Mouse (Mus musculus): Measurements from ENCODE around the gene Cacfd1. TPM values are rescaled to one million over a fixed set of nuclear protein-coding genes. Genes with fewer than 3 reads are reported as not detected.

Cacfd1 gene
- polyA plus RNA-seq, 1 experiment from 2014 or later, result 86.7 TPM

DNA sequence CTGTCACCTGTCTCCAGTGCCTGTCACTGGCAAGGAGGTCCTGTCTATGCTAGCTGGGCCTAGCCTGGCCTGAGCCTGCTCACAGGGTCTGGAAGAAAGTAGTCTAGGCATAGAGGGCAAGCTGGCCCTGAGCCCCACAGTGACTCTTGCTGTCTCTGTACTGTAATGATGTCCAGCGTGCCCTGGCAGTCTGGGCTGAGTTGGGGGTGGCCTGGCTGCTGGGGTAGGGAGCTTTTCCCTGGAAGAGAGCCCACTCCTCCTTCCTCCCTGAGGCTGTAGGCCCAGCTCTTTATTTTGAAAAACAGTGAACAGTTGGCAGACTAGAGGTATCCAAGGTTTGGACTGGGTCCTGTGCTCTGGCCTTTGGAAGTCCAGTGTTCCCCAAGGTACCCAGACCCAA is 11.4 kb downstream of the Cacfd1 start:
- Histone ChIP-seq H3K4me3 (ENCODE audit: low read depth, low read length) (no peak overlapping the region), H3K4me1 (ENCODE audit: control insufficient read depth, insufficient read depth, low read length) (0 out of 2 replicates have a peak, but pooled peaks cover 2% of the 10 kb centered on the region), H3K27me3 (ENCODE audit: control insufficient read depth, insufficient read depth, low read length) (no peaks in the 10 kb centered on the region), H3K27ac (replicated peaks; ENCODE audit: low read depth, low read length) (no peak overlapping the region), H3K9me3 (ENCODE audit: control insufficient read depth, low read length) (no peaks in the 10 kb centered on the region), H3K36me3 (ENCODE audit: control insufficient read depth, insufficient read depth, low read length) (no peaks in the 10 kb centered on the region), H3K9ac (ENCODE audit: low read length) (no peak overlapping the region), H3K4me2 (ENCODE audit: low read depth, severe bottlenecking) (no peak overlapping the region)
- ATAC-seq (ENCODE audit: insufficient number of reproducible peaks, low FRiP score, low TSS enrichment, low read depth), result no peak
- DNase-seq (ENCODE audit: low spot score), result no peak
- WGBS, result 85% methylated on average over 1 of the region's 1 CpGs

DNA sequence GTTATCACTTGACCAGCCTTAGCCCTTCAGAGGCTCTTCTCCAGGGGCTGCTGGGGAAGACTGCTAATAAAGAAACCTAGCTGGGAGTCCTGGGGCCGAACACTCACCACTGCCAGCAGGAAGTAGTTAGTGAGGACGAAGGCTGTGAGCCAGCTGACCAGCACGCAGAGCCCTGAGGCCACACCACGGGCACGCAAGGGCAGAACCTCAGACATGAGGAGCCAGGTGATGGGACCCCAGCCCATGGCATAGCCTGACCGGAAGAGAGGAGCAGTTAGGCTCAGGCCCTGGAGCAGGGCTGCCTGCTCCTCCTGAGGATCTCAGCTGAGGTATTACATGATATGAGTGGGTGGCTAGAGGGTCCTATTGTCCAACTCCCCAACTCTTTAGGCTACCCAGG is 12.9 kb downstream of the Cacfd1 start:
- Histone ChIP-seq H3K9ac (ENCODE audit: low read length) (no peak overlapping the region), H3K27me3 (ENCODE audit: control insufficient read depth, insufficient read depth, low read length) (no peaks in the 10 kb centered on the region), H3K4me3 (ENCODE audit: low read depth, low read length) (no peak overlapping the region), H3K27ac (replicated peaks; ENCODE audit: low read depth, low read length) (no peak overlapping the region), H3K4me1 (ENCODE audit: control insufficient read depth, insufficient read depth, low read length) (0 out of 2 replicates have a peak, but pooled peaks cover 2% of the 10 kb centered on the region), H3K4me2 (ENCODE audit: low read depth, severe bottlenecking) (no peak overlapping the region), H3K9me3 (ENCODE audit: control insufficient read depth, low read length) (no peaks in the 10 kb centered on the region), H3K36me3 (ENCODE audit: control insufficient read depth, insufficient read depth, low read length) (no peaks in the 10 kb centered on the region)
- DNase-seq (ENCODE audit: low spot score) (no peak), ATAC-seq (ENCODE audit: insufficient number of reproducible peaks, low FRiP score, low TSS enrichment, low read depth) (no peak)
- WGBS, result 62% methylated on average over 6 of the region's 6 CpGs

DNA sequence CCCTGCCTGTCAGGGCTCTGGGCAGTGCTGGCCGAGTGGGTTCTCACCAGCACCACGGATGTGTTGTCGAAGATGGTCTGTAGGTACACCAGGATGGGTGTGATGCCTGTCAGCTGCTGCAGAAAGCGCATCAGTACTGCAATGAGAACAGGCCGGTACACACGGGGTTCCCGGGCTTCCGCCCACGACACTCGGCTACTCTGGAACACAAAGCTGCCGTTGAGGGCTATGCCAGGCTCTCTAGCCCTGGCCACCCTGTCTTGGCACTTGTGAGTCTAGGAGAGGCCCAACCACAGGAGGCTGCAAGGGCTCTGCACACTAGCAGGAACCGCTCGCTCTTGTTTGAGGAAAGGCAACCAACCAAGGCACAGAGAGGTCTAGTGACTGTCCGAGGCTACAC is 14.4 kb downstream of the Cacfd1 start:
- WGBS, result 85% methylated on average over 14 of the region's 14 CpGs
- DNase-seq (ENCODE audit: low spot score), result no peak

DNA sequence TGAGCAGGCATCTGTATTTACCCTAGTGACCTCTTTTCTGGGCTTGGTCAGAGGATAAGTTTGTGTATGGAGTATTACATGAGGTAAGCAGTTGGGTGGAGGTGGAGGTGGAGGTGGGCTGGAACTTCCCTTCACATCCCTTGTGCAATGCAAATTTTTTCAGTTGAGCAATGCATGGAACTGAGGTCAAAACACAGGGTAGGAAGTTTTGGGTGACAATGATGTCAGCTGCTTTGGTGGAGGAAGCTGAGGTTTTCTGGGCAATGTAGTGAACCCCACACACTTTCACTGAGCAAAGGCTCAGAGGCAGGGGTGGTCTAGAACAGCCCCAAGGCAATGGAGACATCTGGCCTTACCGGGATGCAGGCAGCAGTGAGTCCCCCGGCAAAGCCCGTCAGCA is 15.8 kb downstream of the Cacfd1 start:
- Histone ChIP-seq H3K9me3 (ENCODE audit: control insufficient read depth, low read length) (no peaks in the 10 kb centered on the region), H3K4me3 (ENCODE audit: low read depth, low read length) (no peak overlapping the region), H3K9ac (ENCODE audit: low read length) (no peak overlapping the region), H3K4me1 (ENCODE audit: control insufficient read depth, insufficient read depth, low read length) (0 out of 2 replicates have a peak, but pooled peaks cover 2% of the 10 kb centered on the region), H3K27me3 (ENCODE audit: control insufficient read depth, insufficient read depth, low read length) (no peaks in the 10 kb centered on the region), H3K27ac (replicated peaks; ENCODE audit: low read depth, low read length) (no peak overlapping the region), H3K36me3 (ENCODE audit: control insufficient read depth, insufficient read depth, low read length) (no peaks in the 10 kb centered on the region), H3K4me2 (ENCODE audit: low read depth, severe bottlenecking) (no peak overlapping the region)
- no peak for ATAC-seq (ENCODE audit: insufficient number of reproducible peaks, low FRiP score, low TSS enrichment, low read depth)
- DNase-seq (ENCODE audit: low spot score), result no peak
- 89% methylated on average over 3 of the region's 3 CpGs for WGBS

More for the DNA sequence above, 14.4 kb downstream of the Cacfd1 start:
- no peaks in the 10 kb centered on the region for H3K36me3 ChIP-seq (ENCODE audit: control insufficient read depth, insufficient read depth, low read length)
- no peak overlapping the region for H3K4me2 ChIP-seq (ENCODE audit: low read depth, severe bottlenecking)
- ATAC-seq (ENCODE audit: insufficient number of reproducible peaks, low FRiP score, low TSS enrichment, low read depth), result no peak
- no peaks in the 10 kb centered on the region for H3K9me3 ChIP-seq (ENCODE audit: control insufficient read depth, low read length)
- 0 out of 2 replicates have a peak overlapping the region, but pooled peaks have one; percentile 17 for H3K9ac ChIP-seq (ENCODE audit: low read length)
- H3K4me1 ChIP-seq (ENCODE audit: control insufficient read depth, insufficient read depth, low read length), result 0 out of 2 replicates have a peak, but pooled peaks cover 2% of the 10 kb centered on the region
- no peaks in the 10 kb centered on the region for H3K27me3 ChIP-seq (ENCODE audit: control insufficient read depth, insufficient read depth, low read length)
- H3K27ac ChIP-seq (replicated peaks; ENCODE audit: low read depth, low read length), result no peak overlapping the region
- no peak overlapping the region for H3K4me3 ChIP-seq (ENCODE audit: low read depth, low read length)

- H3K9me3 ChIP-seq (ENCODE audit: control insufficient read depth, low read length), result no peaks in the 10 kb centered on the region
- no peak overlapping the region for H3K4me2 ChIP-seq (ENCODE audit: low read depth, severe bottlenecking)
- WGBS, result 90% methylated on average over 3 of the region's 3 CpGs
- no peak overlapping the region for H3K4me3 ChIP-seq (ENCODE audit: low read depth, low read length)
- H3K36me3 ChIP-seq (ENCODE audit: control insufficient read depth, insufficient read depth, low read length), result no peaks in the 10 kb centered on the region
- ATAC-seq (ENCODE audit: insufficient number of reproducible peaks, low FRiP score, low TSS enrichment, low read depth) (no peak), DNase-seq (ENCODE audit: low spot score) (no peak)
- H3K27me3 ChIP-seq (ENCODE audit: control insufficient read depth, insufficient read depth, low read length), result no peaks in the 10 kb centered on the region
- no peak overlapping the region for H3K27ac ChIP-seq (replicated peaks; ENCODE audit: low read depth, low read length)
- 0 out of 2 replicates have a peak, but pooled peaks cover 2% of the 10 kb centered on the region for H3K4me1 ChIP-seq (ENCODE audit: control insufficient read depth, insufficient read depth, low read length)
- no peak overlapping the region for H3K9ac ChIP-seq (ENCODE audit: low read length)
Observed at GRCm38 (mm10) chr2:27026332-27026731, 16.6 kb downstream of the Cacfd1 start.

DNA sequence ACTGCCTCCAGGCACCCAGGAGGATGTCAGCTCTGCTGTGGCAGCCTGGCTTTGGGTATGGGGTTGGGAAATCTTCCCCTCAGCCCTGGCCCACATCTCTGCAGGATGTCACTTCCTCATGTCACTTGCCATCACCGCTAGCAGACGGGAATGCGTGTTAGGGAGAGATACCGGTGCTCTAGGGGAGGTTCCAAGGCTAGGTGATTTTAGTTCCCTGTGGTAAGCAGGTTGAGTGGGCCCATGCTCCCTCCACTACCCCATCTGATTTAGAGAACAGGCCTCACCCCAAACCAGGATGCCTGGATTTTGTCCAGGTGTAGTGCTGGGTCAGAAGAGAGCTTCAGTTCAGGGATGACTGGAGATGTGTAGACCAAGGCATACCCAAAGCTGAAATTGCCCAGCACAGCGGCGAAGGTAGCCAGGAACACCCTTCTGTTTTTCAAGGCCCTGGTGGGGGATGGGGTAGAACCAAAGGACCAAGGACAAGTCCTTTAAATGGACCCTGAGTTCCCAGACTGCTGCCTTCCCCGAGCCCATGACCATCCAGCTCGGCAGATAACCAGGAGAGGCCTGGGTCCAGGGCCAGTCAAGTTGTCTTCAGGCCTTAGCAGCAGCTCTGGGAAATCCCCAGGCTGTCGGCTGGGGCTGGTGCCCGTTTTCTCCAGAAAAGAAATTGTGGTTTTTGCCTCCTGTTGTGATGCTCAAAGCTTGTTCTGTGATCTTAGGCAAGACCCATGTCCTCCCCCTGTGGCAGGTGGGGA is 17.3 kb downstream of the Cacfd1 start:
- no peak overlapping the region for H3K27ac ChIP-seq (replicated peaks; ENCODE audit: low read depth, low read length)
- H3K4me1 ChIP-seq (ENCODE audit: control insufficient read depth, insufficient read depth, low read length), result 0 out of 2 replicates have a peak, but pooled peaks cover 2% of the 10 kb centered on the region
- H3K4me3 ChIP-seq (ENCODE audit: low read depth, low read length), result no peak overlapping the region

DNA sequence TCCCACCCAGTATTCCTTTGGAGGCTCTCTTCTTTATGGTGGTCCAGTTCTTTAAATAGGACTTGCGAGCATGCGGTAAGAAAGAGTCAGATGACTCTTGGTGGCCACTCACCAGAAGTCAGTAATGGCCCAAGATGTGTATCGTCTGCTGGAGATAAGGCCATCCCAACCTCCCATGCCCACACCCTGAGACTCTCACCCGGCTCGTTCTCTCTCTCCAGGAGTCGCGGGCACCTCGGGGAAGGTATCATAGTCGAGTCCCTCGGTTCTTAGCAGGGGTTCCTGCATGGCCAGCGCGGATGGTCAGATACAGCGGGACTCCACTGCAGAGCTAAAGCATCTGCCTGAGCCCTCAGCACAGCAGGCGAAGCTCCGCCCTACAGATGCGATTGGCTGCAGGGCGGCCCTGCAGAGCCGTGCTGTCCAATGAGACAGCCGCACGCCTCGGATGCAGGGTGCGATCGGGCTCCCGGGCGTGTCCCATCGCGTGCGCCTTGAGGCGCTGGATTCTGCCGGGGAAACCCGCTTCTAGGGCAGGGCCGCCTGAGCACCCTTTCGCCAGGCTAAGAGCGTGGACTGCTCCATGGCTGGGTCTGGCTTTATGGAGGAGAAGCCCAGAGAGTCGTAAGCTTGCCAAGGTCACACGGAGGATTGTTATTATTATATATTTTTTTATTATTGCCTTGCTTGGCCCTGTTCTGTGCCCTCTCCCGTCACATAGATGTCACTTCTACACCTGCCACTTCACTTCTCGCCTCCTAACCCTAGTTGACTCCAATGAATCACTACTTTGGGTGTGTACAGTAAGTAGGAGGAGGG is 18.1 kb downstream of the Cacfd1 start, which contains the start of gene Slc2a6:
TSS of gene Slc2a6 (minus strand) at position 381 of the 819 bp plus-strand sequence.
- no peak within 1 kb of the TSS for H3K27ac ChIP-seq (replicated peaks; ENCODE audit: low read depth, low read length)
- H3K4me3 ChIP-seq (ENCODE audit: low read depth, low read length), result peak within 1 kb of the TSS; percentile 22
- H3K36me3 ChIP-seq (ENCODE audit: control insufficient read depth, insufficient read depth, low read length), result no peaks in the 10 kb centered on the region
- peak; percentile 91 for ATAC-seq (ENCODE audit: insufficient number of reproducible peaks, low FRiP score, low TSS enrichment, low read depth)
- peak; percentile 83 for DNase-seq (ENCODE audit: low spot score)
- 4% methylated on average over 38 of the region's 38 CpGs for WGBS
- H3K4me2 ChIP-seq (ENCODE audit: low read depth, severe bottlenecking), result peak within 1 kb of the TSS; percentile 57
- no peaks in the 10 kb centered on the region for H3K9me3 ChIP-seq (ENCODE audit: control insufficient read depth, low read length)
- peak within 1 kb of the TSS; percentile 34; the same call in 1 of the 2 replicates for H3K9ac ChIP-seq (ENCODE audit: low read length)
- H3K4me1 ChIP-seq (ENCODE audit: control insufficient read depth, insufficient read depth, low read length), result 0 out of 2 replicates have a peak, but pooled peaks cover 2% of the 10 kb centered on the region
- H3K27me3 ChIP-seq (ENCODE audit: control insufficient read depth, insufficient read depth, low read length), result no peaks in the 10 kb centered on the region

More for the DNA sequence above, 17.3 kb downstream of the Cacfd1 start:
- 83% methylated on average over 10 of the region's 10 CpGs for WGBS
- DNase-seq (ENCODE audit: low spot score) (no peak), ATAC-seq (ENCODE audit: insufficient number of reproducible peaks, low FRiP score, low TSS enrichment, low read depth) (no peak)
- Histone ChIP-seq H3K27me3 (ENCODE audit: control insufficient read depth, insufficient read depth, low read length) (no peaks in the 10 kb centered on the region), H3K4me2 (ENCODE audit: low read depth, severe bottlenecking) (peak overlapping the region; percentile 57; the same call in 1 of the 2 replicates), H3K36me3 (ENCODE audit: control insufficient read depth, insufficient read depth, low read length) (no peaks in the 10 kb centered on the region), H3K9ac (ENCODE audit: low read length) (no peak overlapping the region), H3K9me3 (ENCODE audit: control insufficient read depth, low read length) (no peaks in the 10 kb centered on the region)

DNA sequence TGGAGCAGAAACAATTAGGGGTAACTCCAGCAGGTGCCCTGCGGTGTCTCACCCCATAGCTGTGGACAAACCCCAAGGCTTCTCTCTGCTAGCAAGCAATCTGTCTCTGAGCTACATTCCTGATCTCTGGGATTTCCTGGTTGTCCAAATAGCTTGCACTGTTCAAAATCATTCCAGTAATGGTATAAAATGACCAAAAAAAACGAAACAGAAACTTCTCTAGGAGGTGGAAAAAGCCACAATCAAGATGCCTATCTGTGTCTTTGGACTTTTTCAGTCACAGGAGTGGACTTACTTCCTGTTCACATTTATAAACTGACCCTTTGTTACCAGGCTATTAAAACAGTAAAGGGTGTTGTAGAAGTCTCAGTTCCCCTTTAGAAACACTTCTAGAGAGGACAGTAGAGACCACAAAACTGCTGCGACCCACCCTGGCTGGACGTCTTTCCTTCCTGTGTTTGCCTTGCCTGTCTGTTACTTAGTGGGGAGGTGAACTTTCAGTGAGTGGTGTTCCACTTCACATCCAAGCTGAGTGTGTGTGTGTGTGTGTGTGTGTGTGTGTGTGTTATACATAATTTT is 18.8 kb downstream of the Cacfd1 start:
- H3K4me2 ChIP-seq (ENCODE audit: low read depth, severe bottlenecking), result peak overlapping the region; percentile 57; the same call in 1 of the 2 replicates
- no peak overlapping the region for H3K9ac ChIP-seq (ENCODE audit: low read length)
- H3K36me3 ChIP-seq (ENCODE audit: control insufficient read depth, insufficient read depth, low read length), result no peaks in the 10 kb centered on the region
- H3K27me3 ChIP-seq (ENCODE audit: control insufficient read depth, insufficient read depth, low read length), result no peaks in the 10 kb centered on the region
- H3K4me1 ChIP-seq (ENCODE audit: control insufficient read depth, insufficient read depth, low read length), result no peaks in the 10 kb centered on the region
- H3K27ac ChIP-seq (replicated peaks; ENCODE audit: low read depth, low read length), result no peak overlapping the region
- ATAC-seq (ENCODE audit: insufficient number of reproducible peaks, low FRiP score, low TSS enrichment, low read depth) (no peak), DNase-seq (ENCODE audit: low spot score) (no peak)
- H3K9me3 ChIP-seq (ENCODE audit: control insufficient read depth, low read length), result no peaks in the 10 kb centered on the region
- H3K4me3 ChIP-seq (ENCODE audit: low read depth, low read length), result no peak overlapping the region; the same call in 1 of the 2 replicates
- WGBS, result 73% methylated on average over 4 of the region's 4 CpGs
